Mouse (Mus musculus) thymus, postnatal 4 days (tissue): ENCODE measurements around the gene Loxl1.
A peak's percentile ranks its signal among the peaks of the same experiment; 100 is the strongest.

Experiments
- DNase-seq: peaks from one replicate; pipeline ENCODE4 v3.0.0; 2021

Gene Loxl1

GRCm38 (mm10) chr9:58312944-58313359, at the start of gene Loxl1:
Gene Loxl1, minus strand, starts transcription at chr9:58313186.
- DNase-seq = no peak

- no peak for DNase-seq
These were observed 49.0 kb upstream of the Loxl1 start for GRCm38 (mm10) chr9:58361956-58362355.

GRCm38 (mm10) chr9:58361373-58361772, 48.4 kb upstream of the Loxl1 start:
- DNase-seq = no peak

- DNase-seq = no peak
These were observed 42.5 kb upstream of the Loxl1 start for GRCm38 (mm10) chr9:58355262-58356050.

GRCm38 (mm10) chr9:58354701-58355100, 41.7 kb upstream of the Loxl1 start:
- DNase-seq = no peak

- no peak for DNase-seq
These were observed 40.2 kb upstream of the Loxl1 start for GRCm38 (mm10) chr9:58353224-58353623.

GRCm38 (mm10) chr9:58347795-58348194, 34.8 kb upstream of the Loxl1 start:
- no peak for DNase-seq

- no peak for DNase-seq
These were observed 33.5 kb upstream of the Loxl1 start for GRCm38 (mm10) chr9:58346498-58346897.

GRCm38 (mm10) chr9:58345963-58346362, 33.0 kb upstream of the Loxl1 start:
- no peak for DNase-seq

- DNase-seq = no peak
These were observed 28.8 kb upstream of the Loxl1 start for GRCm38 (mm10) chr9:58341795-58342194.

GRCm38 (mm10) chr9:58336650-58337281, 23.8 kb upstream of the Loxl1 start:
- no peak for DNase-seq

- no peak for DNase-seq
These were observed 18.3 kb upstream of the Loxl1 start for GRCm38 (mm10) chr9:58331276-58331675.

- DNase-seq = peak; percentile 50
These were observed 17.3 kb upstream of the Loxl1 start for GRCm38 (mm10) chr9:58330293-58330692.

GRCm38 (mm10) chr9:58327382-58327781, 14.4 kb upstream of the Loxl1 start:
- DNase-seq = no peak

GRCm38 (mm10) chr9:58326477-58327180, 13.6 kb upstream of the Loxl1 start:
- no peak for DNase-seq

- peak; percentile 35 for DNase-seq
These were observed 8.7 kb upstream of the Loxl1 start for GRCm38 (mm10) chr9:58321681-58322080.

- DNase-seq = no peak
These were observed 5.3 kb upstream of the Loxl1 start for GRCm38 (mm10) chr9:58318317-58318716.

GRCm38 (mm10) chr9:58317381-58317780, 4.4 kb upstream of the Loxl1 start:
- no peak for DNase-seq

- DNase-seq = no peak
These were observed 3.8 kb upstream of the Loxl1 start for GRCm38 (mm10) chr9:58316784-58317183.

- DNase-seq = no peak
These were observed 2.9 kb upstream of the Loxl1 start for GRCm38 (mm10) chr9:58315850-58316249.

- no peak for DNase-seq
These were observed 1.8 kb upstream of the Loxl1 start for GRCm38 (mm10) chr9:58314682-58315360.

GRCm38 (mm10) chr9:58312196-58312943, 616 bp downstream of the Loxl1 start:
- peak; percentile 28 for DNase-seq
